Mouse (Mus musculus): ENCODE results near the gene Rab12.
"Not testable (repeated sequence)": the region's sequence is repeated elsewhere in the genome, so short reads cannot be mapped to it uniquely, and the experiment has no call there.

The Rab12 gene

GRCm38 (mm10) chr17:66519554-66520553, at the start of gene Rab12:
Gene Rab12, minus strand, starts transcription at chr17:66519729.
- DNase-seq (ENCODE audit: low read depth, low spot score): peak; percentile 80

GRCm38 (mm10) chr17:66564213-66564612, 44.7 kb upstream of the Rab12 start:
- no peak for DNase-seq (ENCODE audit: low read depth, low spot score)

GRCm38 (mm10) chr17:66563551-66563950, 44.0 kb upstream of the Rab12 start:
- no peak for DNase-seq (ENCODE audit: low read depth, low spot score)

GRCm38 (mm10) chr17:66561380-66561779, 41.9 kb upstream of the Rab12 start:
- DNase-seq (ENCODE audit: low read depth, low spot score): no peak

GRCm38 (mm10) chr17:66558404-66559317, 39.1 kb upstream of the Rab12 start:
- no peak for DNase-seq (ENCODE audit: low read depth, low spot score)

- no peak for DNase-seq (ENCODE audit: low read depth, low spot score)
Measured at GRCm38 (mm10) chr17:66552690-66553089, 33.2 kb upstream of the Rab12 start.

- DNase-seq (ENCODE audit: low read depth, low spot score): no peak
Measured at GRCm38 (mm10) chr17:66550486-66550885, 31.0 kb upstream of the Rab12 start.

GRCm38 (mm10) chr17:66532285-66532684, 12.8 kb upstream of the Rab12 start:
- DNase-seq (ENCODE audit: low read depth, low spot score): no peak

- DNase-seq (ENCODE audit: low read depth, low spot score): no peak
Measured at GRCm38 (mm10) chr17:66523396-66523795, 3.9 kb upstream of the Rab12 start.

- not testable (repeated sequence) for DNase-seq (ENCODE audit: low read depth, low spot score)
Measured at GRCm38 (mm10) chr17:66522631-66523030, 3.1 kb upstream of the Rab12 start.

GRCm38 (mm10) chr17:66518877-66519553, 514 bp downstream of the Rab12 start:
- no peak for DNase-seq (ENCODE audit: low read depth, low spot score)

- DNase-seq (ENCODE audit: low read depth, low spot score): no peak
Measured at GRCm38 (mm10) chr17:66516953-66517352, 2.6 kb downstream of the Rab12 start.

- no peak for DNase-seq (ENCODE audit: low read depth, low spot score)
Measured at GRCm38 (mm10) chr17:66514288-66514995, 5.1 kb downstream of the Rab12 start.

- no peak for DNase-seq (ENCODE audit: low read depth, low spot score)
Measured at GRCm38 (mm10) chr17:66512202-66512956, 7.2 kb downstream of the Rab12 start.

- no peak for DNase-seq (ENCODE audit: low read depth, low spot score)
Measured at GRCm38 (mm10) chr17:66510221-66510683, 9.3 kb downstream of the Rab12 start.

GRCm38 (mm10) chr17:66507049-66507954, 12.2 kb downstream of the Rab12 start:
- no peak for DNase-seq (ENCODE audit: low read depth, low spot score)

GRCm38 (mm10) chr17:66504964-66505363, 14.6 kb downstream of the Rab12 start:
- no peak for DNase-seq (ENCODE audit: low read depth, low spot score)

- DNase-seq (ENCODE audit: low read depth, low spot score): no peak
Measured at GRCm38 (mm10) chr17:66504248-66504647, 15.3 kb downstream of the Rab12 start.

- DNase-seq (ENCODE audit: low read depth, low spot score): no peak
Measured at GRCm38 (mm10) chr17:66503466-66503865, 16.1 kb downstream of the Rab12 start.

Measured in retina, adult 2 months (tissue).